Mouse (Mus musculus): Measurements from ENCODE around the gene Snd1.

DNA sequence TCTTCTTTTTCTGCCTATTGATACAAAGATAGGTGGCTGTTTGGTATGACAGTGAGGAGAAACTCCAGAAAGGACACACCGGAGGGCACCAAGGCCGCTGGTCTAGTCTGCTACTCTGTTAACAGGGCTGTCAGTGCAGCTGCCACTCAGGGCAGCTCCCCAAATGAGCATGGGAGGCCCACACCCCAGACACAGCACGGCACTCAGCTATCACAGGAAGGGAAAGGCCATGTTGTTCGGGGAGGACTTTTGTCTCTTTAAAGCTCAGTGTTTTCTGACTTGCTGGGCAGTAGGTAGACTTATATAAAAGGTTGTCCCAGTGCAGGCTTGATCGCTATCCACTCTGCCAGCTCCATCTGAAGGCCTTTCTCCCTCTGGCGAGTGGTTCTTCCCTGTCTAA, 312.2 kb downstream of the Snd1 start:
- TF ChIP-seq CTCF (conservative IDR thresholded peaks at IDR 0.05 in 1 of 2, IDR thresholded peaks at IDR 0.05 in 1 of 2; ENCODE audit: low read depth in 2 of 2, low read length in 2 of 2) (no peak), KAT2A (IDR thresholded peaks at IDR 0.05; ENCODE audit: insufficient replicate concordance, low read length) (no peak), EP300 (IDR thresholded peaks at IDR 0.05; ENCODE audit: low read length) (no peak), RCOR1 (conservative IDR thresholded peaks at IDR 0.05; ENCODE audit: low read depth, low read length) (no peak), POLR2A (IDR thresholded peaks at IDR 0.05; ENCODE audit: low read depth, low read length) (no peak), ZC3H11A (IDR thresholded peaks at IDR 0.05; ENCODE audit: low read depth, low read length) (no peak), NELFE (IDR thresholded peaks at IDR 0.05; ENCODE audit: low read depth, low read length) (no peak), MXI1 (IDR thresholded peaks at IDR 0.05; ENCODE audit: low read depth, low read length) (no peak), CHD1 (IDR thresholded peaks at IDR 0.05; ENCODE audit: low read depth, low read length) (no peak), E2F4 (IDR thresholded peaks at IDR 0.05; ENCODE audit: insufficient replicate concordance, low read depth, low read length) (no peak), USF1 (IDR thresholded peaks at IDR 0.05; ENCODE audit: low read depth, low read length) (no peak), ELF1 (IDR thresholded peaks at IDR 0.05; ENCODE audit: low read depth, low read length) (no peak)
